Mouse (Mus musculus) midbrain, embryonic 15.5 days (tissue): ENCODE data around the gene Tas2r103. TPM values are rescaled to one million over a fixed set of nuclear protein-coding genes. Genes with fewer than 3 reads are reported as not detected.

Experiments
- ATAC-seq: fragments of 200-750 bp; cut with Nextera tagmentation; replicated peaks from 2 replicates; pipeline ENCODE4 v1.8.0; 2017; ENCODE audit warnings: moderate TSS enrichment
- H3K27ac ChIP-seq: fragments of 300-500 bp; sonication (generic); 2 replicates; pipeline ENCODE4 v1.5.1; 2015; ENCODE audit warnings: mild to moderate bottlenecking, inconsistent platforms
- H3K27me3 ChIP-seq: fragments of 300-500 bp; sonication (generic); replicated peaks from 2 replicates; pipeline ENCODE4 v1.6.1; 2015; ENCODE audit warnings: inconsistent platforms
- H3K36me3 ChIP-seq: fragments of 300-500 bp; sonication (generic); replicated peaks from 2 replicates; pipeline ENCODE4 v1.6.1; 2015; ENCODE audit warnings: inconsistent platforms
- H3K4me1 ChIP-seq: fragments of 300-500 bp; sonication (generic); 2 replicates; pipeline ENCODE4 v1.6.1; 2015; ENCODE audit warnings: inconsistent platforms
- H3K4me2 ChIP-seq: fragments of 300-500 bp; sonication (generic); 2 replicates; pipeline ENCODE4 v1.6.1; 2015; ENCODE audit warnings: inconsistent platforms, mild to moderate bottlenecking, moderate library complexity
- H3K4me3 ChIP-seq: fragments of 300-500 bp; sonication (generic); 2 replicates; pipeline ENCODE4 v1.5.1; 2015; ENCODE audit warnings: mild to moderate bottlenecking, inconsistent platforms
- H3K9ac ChIP-seq: fragments of 300-500 bp; sonication (generic); 2 replicates; pipeline ENCODE4 v1.6.1; 2015; ENCODE audit warnings: mild to moderate bottlenecking, inconsistent platforms
- H3K9me3 ChIP-seq: fragments of 300-500 bp; sonication (generic); 2 replicates; pipeline ENCODE4 v1.6.1; 2016; ENCODE audit warnings: inconsistent platforms
- WGBS: fragments of 180-500 bp; shearing (Covaris S2); methylation state at CpG from one replicate; pipeline ENCODE4 v1.1.7; 2015; ENCODE audit warnings: mixed read lengths; 5-methylcytosine and 5-hydroxymethylcytosine counted together
- polyA plus RNA-seq: library from polyadenylated mRNA; unstranded; fragments of >200 nt; fragmentation: Nextera tagmentation; extraction: Ambion mirVana; gene quantifications from 2 replicates; pipeline ENCODE4 v1.2.1, GENCODE M21; 2015

Gene Tas2r103
- not detected in 2 replicates for polyA plus RNA-seq

- Histone ChIP-seq H3K36me3 (no peaks in the 10 kb centered on the region), H3K27ac (no peak within 1 kb of the TSS), H3K4me2 (no peak within 1 kb of the TSS), H3K4me1 (no peaks in the 10 kb centered on the region), H3K27me3 (no peaks in the 10 kb centered on the region), H3K9ac (no peak within 1 kb of the TSS), H3K9me3 (no peaks in the 10 kb centered on the region), H3K4me3 (no peak within 1 kb of the TSS)
- 83% methylated on average over 2 of the region's 2 CpGs for WGBS
- ATAC-seq = no peak
Observed at GRCm38 (mm10) chr6:133037001-133037400, at the start of gene Tas2r103. TSS of gene Tas2r103 (minus strand) at chr6:133037101.

GRCm38 (mm10) chr6:133055716-133056115, 18.8 kb upstream of the Tas2r103 start, which contains the start of gene Tas2r140:
TSS of gene Tas2r140 (minus strand) at chr6:133055816.
- no peaks in the 10 kb centered on the region for H3K9me3 ChIP-seq
- ATAC-seq = no peak
- no peaks in the 10 kb centered on the region for H3K36me3 ChIP-seq
- H3K4me3 ChIP-seq = no peak within 1 kb of the TSS
- no peaks in the 10 kb centered on the region for H3K27me3 ChIP-seq
- no peaks in the 10 kb centered on the region for H3K4me1 ChIP-seq
- no peak within 1 kb of the TSS for H3K9ac ChIP-seq
- no peak within 1 kb of the TSS for H3K27ac ChIP-seq
- H3K4me2 ChIP-seq = no peak within 1 kb of the TSS

Other genes starting within 250 kb of the Tas2r103 start
- gene Tas2r117, start 234.3 kb downstream of the Tas2r103 start, polyA plus RNA-seq = not detected in 2 replicates
- not detected in 2 replicates for gene Tas2r123, start 190.0 kb downstream of the Tas2r103 start, polyA plus RNA-seq
- gene Tas2r116, start 181.7 kb downstream of the Tas2r103 start, polyA plus RNA-seq = not detected in 2 replicates
- not detected in 2 replicates for gene Tas2r110, start 169.1 kb downstream of the Tas2r103 start, polyA plus RNA-seq
- not detected in 2 replicates for gene Tas2r113, start 144.1 kb downstream of the Tas2r103 start, polyA plus RNA-seq
- gene Tas2r125, start 127.5 kb downstream of the Tas2r103 start, polyA plus RNA-seq = not detected in 2 replicates
- not detected in 2 replicates for gene Tas2r129, start 86.0 kb downstream of the Tas2r103 start, polyA plus RNA-seq
- not detected in 2 replicates for gene Tas2r131, start 79.2 kb downstream of the Tas2r103 start, polyA plus RNA-seq
- not detected in 2 replicates for gene Tas2r109, start 56.1 kb downstream of the Tas2r103 start, polyA plus RNA-seq
- gene Tas2r140, start 18.7 kb upstream of the Tas2r103 start, polyA plus RNA-seq = not detected in 2 replicates
- 109 and 123 TPM in 2 replicates for gene Smim10l1, start 67.8 kb upstream of the Tas2r103 start, polyA plus RNA-seq